Mouse (Mus musculus) liver, embryonic 15.5 days (tissue): ENCODE measurements around the gene 4921504E06Rik. TPM values are rescaled to one million over a fixed set of nuclear protein-coding genes. Genes with fewer than 3 reads are reported as not detected.

Source experiments
- ATAC-seq: fragments of 200-750 bp; cut with Nextera tagmentation; 2 replicates; pipeline ENCODE4 v1.8.0; 2017; ENCODE audit warnings: moderate number of reproducible peaks, mild to moderate bottlenecking, moderate library complexity; ENCODE audit not compliant: insufficient read depth
- H3K27ac ChIP-seq: fragments of 300-500 bp; sonication (generic); replicated peaks from 2 replicates; pipeline ENCODE4 v1.5.1; 2015; ENCODE audit warnings: mild to moderate bottlenecking, inconsistent platforms
- H3K27me3 ChIP-seq: fragments of 300-500 bp; sonication (generic); 2 replicates; pipeline ENCODE4 v1.6.1; 2015; ENCODE audit warnings: mild to moderate bottlenecking, inconsistent platforms
- H3K36me3 ChIP-seq: fragments of 300-500 bp; sonication (generic); replicated peaks from 2 replicates; pipeline ENCODE4 v1.6.1; 2015; ENCODE audit warnings: moderate library complexity, mild to moderate bottlenecking, inconsistent platforms
- H3K4me1 ChIP-seq: fragments of 300-500 bp; sonication (generic); replicated peaks from 2 replicates; pipeline ENCODE4 v1.6.1; 2015; ENCODE audit warnings: inconsistent platforms
- H3K4me2 ChIP-seq: fragments of 300-500 bp; sonication (generic); 2 replicates; pipeline ENCODE4 v1.6.1; 2015; ENCODE audit warnings: moderate library complexity, mild to moderate bottlenecking, inconsistent platforms
- H3K4me3 ChIP-seq: fragments of 300-500 bp; sonication (generic); replicated peaks from 2 replicates; pipeline ENCODE4 v1.5.1; 2015; ENCODE audit warnings: mild to moderate bottlenecking, inconsistent platforms
- H3K9ac ChIP-seq: fragments of 300-500 bp; sonication (generic); 2 replicates; pipeline ENCODE4 v1.6.1; 2015; ENCODE audit warnings: moderate library complexity, mild to moderate bottlenecking, inconsistent platforms
- H3K9me3 ChIP-seq: fragments of 300-500 bp; sonication (generic); replicated peaks from 2 replicates; pipeline ENCODE4 v1.6.1; 2016; ENCODE audit warnings: inconsistent platforms
- WGBS: fragments of 180-500 bp; shearing (Covaris S2); methylation state at CpG from one replicate; pipeline ENCODE4 v1.1.7; 2015; ENCODE audit warnings: mixed read lengths; ENCODE audit not compliant: insufficient replicate concordance; 5-methylcytosine and 5-hydroxymethylcytosine counted together
- polyA plus RNA-seq: library from polyadenylated mRNA; unstranded; fragments of >200 nt; fragmentation: Nextera tagmentation; extraction: Ambion mirVana; gene quantifications from 2 replicates; pipeline ENCODE4 v1.2.1, GENCODE M21; 2015

The 4921504E06Rik gene
- polyA plus RNA-seq, 1 experiment from 2014 or later: not detected

GRCm38 (mm10) chr2:19560071-19560470 lies 6.4 kb upstream of the 4921504E06Rik start:
- H3K4me3 ChIP-seq: no peak overlapping the region
- no peak overlapping the region for H3K9ac ChIP-seq
- no peaks in the 10 kb centered on the region for H3K9me3 ChIP-seq
- H3K27me3 ChIP-seq: no peaks in the 10 kb centered on the region
- 45% methylated on average over 4 of the region's 4 CpGs for WGBS
- no peak overlapping the region for H3K27ac ChIP-seq
- H3K36me3 ChIP-seq: no peaks in the 10 kb centered on the region
- no peak for ATAC-seq
- H3K4me2 ChIP-seq: no peak overlapping the region
- H3K4me1 ChIP-seq: no peaks in the 10 kb centered on the region

DNA sequence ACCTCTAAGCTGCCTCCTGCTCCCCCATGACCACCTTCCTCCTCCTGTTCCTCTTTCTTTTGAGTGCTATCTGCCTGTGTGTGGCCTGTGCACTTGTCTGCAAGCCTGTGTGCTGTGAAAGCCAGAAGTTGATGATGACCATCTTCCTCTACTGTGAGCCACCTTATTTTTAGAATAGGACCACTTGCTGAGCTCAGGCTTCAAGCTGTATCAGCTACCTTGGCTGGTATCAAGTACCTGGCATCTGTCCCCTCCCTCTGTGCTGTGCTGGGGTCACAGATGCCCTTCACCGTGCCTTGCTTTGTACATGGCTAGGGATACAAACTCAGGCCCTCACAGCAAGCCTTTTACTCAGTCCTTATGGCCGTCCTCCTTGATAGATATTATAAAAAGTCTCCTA lies 2.3 kb downstream of the 4921504E06Rik start:
- 48% methylated on average over 2 of the region's 2 CpGs for WGBS

DNA sequence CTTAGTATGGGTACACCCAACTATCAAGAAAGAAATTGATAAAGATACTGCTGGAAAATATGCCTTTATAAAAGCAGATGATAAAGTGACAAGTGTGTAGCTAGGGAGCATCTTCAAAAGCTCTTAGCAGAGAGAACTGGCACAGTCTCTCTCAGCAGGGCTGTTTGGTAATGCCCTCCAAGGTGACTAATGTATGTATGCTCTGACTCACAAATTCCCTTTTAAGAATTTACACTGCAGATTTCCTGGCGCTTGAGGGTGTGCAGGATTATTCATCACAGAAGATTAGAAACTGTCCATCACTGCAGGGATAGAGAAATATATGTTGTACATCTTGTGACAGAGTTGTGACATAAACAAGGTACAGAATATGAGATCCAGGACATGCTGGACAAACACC lies 12.8 kb downstream of the 4921504E06Rik start:
- H3K9me3 ChIP-seq: no peaks in the 10 kb centered on the region
- ATAC-seq: no peak
- no peak overlapping the region for H3K9ac ChIP-seq
- H3K27me3 ChIP-seq: no peaks in the 10 kb centered on the region
- H3K36me3 ChIP-seq: no peaks in the 10 kb centered on the region
- H3K4me2 ChIP-seq: no peak overlapping the region
- H3K4me3 ChIP-seq: no peak overlapping the region
- no peaks in the 10 kb centered on the region for H3K4me1 ChIP-seq
- WGBS: 48% methylated on average over 1 of the region's 1 CpGs
- H3K27ac ChIP-seq: no peak overlapping the region

More for the DNA sequence above, 2.3 kb downstream of the 4921504E06Rik start:
- H3K9ac ChIP-seq: no peak overlapping the region
- H3K27ac ChIP-seq: no peak overlapping the region
- H3K4me3 ChIP-seq: no peak overlapping the region
- no peaks in the 10 kb centered on the region for H3K27me3 ChIP-seq
- H3K4me2 ChIP-seq: no peak overlapping the region
- no peak for ATAC-seq
- peaks cover 5% of the 10 kb centered on the region; the same call in 1 of the 2 replicates for H3K4me1 ChIP-seq
- H3K9me3 ChIP-seq: no peaks in the 10 kb centered on the region
- no peaks in the 10 kb centered on the region for H3K36me3 ChIP-seq

DNA sequence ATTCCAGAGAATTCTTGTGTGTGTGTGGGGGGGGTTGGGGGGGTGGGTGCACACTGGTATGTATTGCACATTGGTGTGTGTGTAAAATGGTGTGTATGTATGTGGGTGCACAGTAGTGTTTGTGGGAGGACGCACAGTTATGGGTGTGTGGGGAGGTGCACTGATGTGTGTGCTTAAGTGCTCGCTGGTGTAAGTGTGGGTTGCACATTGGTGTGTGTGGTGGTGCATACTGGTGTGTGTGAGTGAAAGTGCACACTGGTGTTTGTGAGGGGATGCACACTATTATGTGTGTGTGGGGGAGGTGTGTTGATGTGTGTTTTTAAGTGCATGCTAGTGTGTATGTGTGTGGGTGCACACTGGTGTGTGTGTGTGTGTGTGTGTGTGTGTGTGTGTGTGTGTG lies 24.3 kb downstream of the 4921504E06Rik start:
- Histone ChIP-seq H3K27ac (no peak overlapping the region), H3K4me2 (no peak overlapping the region), H3K4me3 (no peak overlapping the region), H3K36me3 (no peaks in the 10 kb centered on the region), H3K9me3 (no peaks in the 10 kb centered on the region), H3K27me3 (no peaks in the 10 kb centered on the region), H3K4me1 (no peaks in the 10 kb centered on the region), H3K9ac (no peak overlapping the region)
- 68% methylated on average over 2 of the region's 2 CpGs for WGBS
- ATAC-seq: no peak

DNA sequence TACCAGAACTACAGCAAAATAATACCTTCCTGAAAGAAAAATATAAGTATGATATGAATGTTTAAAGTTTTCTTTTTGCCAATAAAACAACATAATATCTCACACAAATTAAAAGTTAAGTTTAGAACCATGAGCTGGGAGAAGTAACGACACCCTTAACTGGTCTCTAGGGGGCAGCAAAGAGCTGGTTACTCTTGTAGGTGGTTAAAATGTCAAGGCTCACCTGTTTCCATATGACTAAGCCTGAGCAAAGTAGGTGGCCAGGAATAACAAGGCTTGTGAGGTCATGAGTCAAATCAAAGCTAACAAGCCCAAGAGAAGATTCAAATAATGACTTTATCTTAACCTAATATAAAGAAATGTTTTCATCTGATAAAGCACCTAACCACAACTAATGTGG lies 24.9 kb downstream of the 4921504E06Rik start:
- Histone ChIP-seq H3K4me1 (no peaks in the 10 kb centered on the region), H3K4me3 (no peak overlapping the region), H3K27ac (no peak overlapping the region), H3K9ac (no peak overlapping the region), H3K36me3 (no peaks in the 10 kb centered on the region), H3K4me2 (no peak overlapping the region), H3K27me3 (no peaks in the 10 kb centered on the region), H3K9me3 (no peaks in the 10 kb centered on the region)
- no peak for ATAC-seq
- WGBS: 0% methylated on average over 1 of the region's 1 CpGs

- H3K27ac ChIP-seq: no peak overlapping the region
- no peaks in the 10 kb centered on the region for H3K9me3 ChIP-seq
- no peak overlapping the region for H3K9ac ChIP-seq
- 47% methylated on average over 5 of the region's 5 CpGs for WGBS
- no peaks in the 10 kb centered on the region for H3K4me1 ChIP-seq
- ATAC-seq: no peak
- H3K4me2 ChIP-seq: no peak overlapping the region
- peaks cover 6% of the 10 kb centered on the region; the same call in 1 of the 2 replicates for H3K27me3 ChIP-seq
- H3K4me3 ChIP-seq: no peak overlapping the region
- H3K36me3 ChIP-seq: no peaks in the 10 kb centered on the region
Observed at GRCm38 (mm10) chr2:19524071-19524470, 29.6 kb downstream of the 4921504E06Rik start.

DNA sequence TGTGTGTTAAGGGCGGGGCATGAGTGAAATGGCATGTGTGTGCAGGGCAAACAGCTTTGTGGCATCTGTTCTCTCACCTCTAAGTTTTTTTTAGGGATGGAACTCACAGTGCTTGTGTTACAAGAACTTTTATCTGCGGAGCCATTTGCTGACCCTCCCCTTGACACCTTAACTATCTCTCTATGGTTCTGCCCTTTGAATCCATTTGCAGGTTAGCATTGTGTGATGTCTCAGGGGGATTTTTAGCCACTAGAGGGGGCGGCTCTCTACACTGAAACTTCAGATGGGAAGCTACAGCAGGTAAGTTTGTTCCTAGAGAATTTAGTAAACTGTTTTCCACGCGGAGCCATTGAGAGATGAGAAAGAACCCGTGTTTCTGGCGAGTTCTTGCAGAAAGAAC lies 32.1 kb downstream of the 4921504E06Rik start:
- ATAC-seq: no peak
- Histone ChIP-seq H3K9me3 (no peaks in the 10 kb centered on the region), H3K27me3 (peaks cover 13% of the 10 kb centered on the region), H3K4me2 (no peak overlapping the region), H3K4me1 (no peaks in the 10 kb centered on the region), H3K36me3 (no peaks in the 10 kb centered on the region), H3K9ac (no peak overlapping the region), H3K4me3 (no peak overlapping the region), H3K27ac (no peak overlapping the region)
- WGBS: 16% methylated on average over 7 of the region's 7 CpGs

- H3K9ac ChIP-seq: no peak overlapping the region
- WGBS: 70% methylated on average over 2 of the region's 2 CpGs
- H3K9me3 ChIP-seq: no peaks in the 10 kb centered on the region
- H3K36me3 ChIP-seq: no peaks in the 10 kb centered on the region
- H3K27ac ChIP-seq: no peak overlapping the region
- no peaks in the 10 kb centered on the region for H3K4me1 ChIP-seq
- no peak overlapping the region for H3K4me3 ChIP-seq
- no peak overlapping the region for H3K4me2 ChIP-seq
- H3K27me3 ChIP-seq: peaks cover 13% of the 10 kb centered on the region
- no peak for ATAC-seq
Observed at GRCm38 (mm10) chr2:19520617-19521016, 33.1 kb downstream of the 4921504E06Rik start.

DNA sequence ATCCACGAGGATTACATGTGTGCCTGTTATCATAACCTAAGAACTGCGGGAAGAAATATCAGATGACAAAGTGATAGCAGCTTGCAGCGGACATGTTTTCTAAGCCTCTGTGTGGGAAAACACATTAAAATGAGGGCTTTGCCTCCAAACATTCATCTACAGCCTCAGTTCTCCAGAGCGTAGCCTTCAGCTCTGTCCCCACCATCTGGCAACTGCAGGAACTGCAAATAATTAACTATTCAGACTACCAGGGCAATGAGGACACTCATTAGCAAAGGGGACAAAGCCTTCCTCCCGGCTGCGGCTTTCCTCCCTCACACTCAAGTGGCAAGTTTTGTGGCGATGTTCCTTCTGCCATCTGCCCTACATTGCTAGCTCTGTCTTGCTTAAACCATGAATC lies 33.9 kb downstream of the 4921504E06Rik start:
- ATAC-seq: no peak
- no peaks in the 10 kb centered on the region for H3K9me3 ChIP-seq
- H3K4me3 ChIP-seq: no peak overlapping the region
- H3K4me2 ChIP-seq: no peak overlapping the region
- H3K27me3 ChIP-seq: peaks cover 13% of the 10 kb centered on the region
- H3K36me3 ChIP-seq: no peaks in the 10 kb centered on the region
- 6% methylated on average over 7 of the region's 7 CpGs for WGBS
- no peak overlapping the region for H3K9ac ChIP-seq
- H3K4me1 ChIP-seq: no peaks in the 10 kb centered on the region
- no peak overlapping the region for H3K27ac ChIP-seq

- Histone ChIP-seq H3K4me1 (no peaks in the 10 kb centered on the region), H3K4me2 (no peak overlapping the region), H3K4me3 (no peak overlapping the region), H3K27me3 (peaks cover 13% of the 10 kb centered on the region), H3K36me3 (no peaks in the 10 kb centered on the region), H3K27ac (no peak overlapping the region), H3K9me3 (no peaks in the 10 kb centered on the region), H3K9ac (no peak overlapping the region)
- WGBS: 53% methylated on average over 13 of the region's 13 CpGs
- no peak for ATAC-seq
Observed at GRCm38 (mm10) chr2:19517952-19518351, 35.8 kb downstream of the 4921504E06Rik start.

DNA sequence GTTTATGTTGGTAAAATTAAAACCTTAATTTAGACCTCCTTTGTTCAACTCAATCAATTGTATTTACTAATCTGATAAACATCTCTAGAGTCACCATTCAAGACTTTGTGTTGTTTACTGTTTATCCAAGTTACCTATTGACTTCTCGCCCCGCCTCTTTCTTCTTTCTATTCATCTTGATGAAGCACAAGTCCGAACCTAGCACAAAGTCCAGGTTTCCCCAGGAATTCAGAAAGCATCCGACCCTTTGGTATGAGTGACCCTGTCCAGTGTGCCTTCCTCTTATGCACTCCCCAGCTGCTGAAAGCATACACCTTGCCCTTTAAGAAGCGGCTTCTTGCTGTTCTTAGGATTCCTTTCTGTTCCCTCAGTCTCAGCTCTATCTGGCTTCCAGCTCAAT lies 41.3 kb downstream of the 4921504E06Rik start:
- H3K4me3 ChIP-seq: no peak overlapping the region
- H3K9me3 ChIP-seq: no peaks in the 10 kb centered on the region
- WGBS: 46% methylated on average over 5 of the region's 5 CpGs
- H3K9ac ChIP-seq: no peak overlapping the region
- H3K36me3 ChIP-seq: no peaks in the 10 kb centered on the region
- H3K27ac ChIP-seq: no peak overlapping the region
- H3K4me2 ChIP-seq: no peak overlapping the region
- no peak for ATAC-seq
- H3K27me3 ChIP-seq: no peaks in the 10 kb centered on the region
- no peaks in the 10 kb centered on the region for H3K4me1 ChIP-seq

DNA sequence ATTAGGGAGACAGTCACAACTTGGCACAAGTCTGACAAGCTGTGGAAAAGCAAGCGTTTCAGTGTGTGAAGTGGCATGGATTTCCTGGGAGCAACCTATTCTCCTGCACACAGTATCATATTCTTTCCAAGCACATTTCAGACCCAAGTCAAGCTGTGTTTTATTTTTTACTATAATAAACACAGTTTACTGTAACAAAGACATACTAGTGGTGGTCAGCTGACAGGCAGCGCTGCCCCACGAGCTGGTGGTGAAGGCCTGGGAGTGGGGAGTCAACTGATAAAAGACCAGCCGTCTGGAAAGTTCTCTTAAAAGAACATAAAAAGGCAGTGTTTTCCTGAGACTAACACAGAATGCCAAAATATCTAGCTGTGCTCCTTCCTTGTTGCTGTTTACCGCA lies 42.7 kb downstream of the 4921504E06Rik start:
- WGBS: 57% methylated on average over 5 of the region's 5 CpGs
- no peak overlapping the region for H3K27ac ChIP-seq
- no peak overlapping the region for H3K9ac ChIP-seq
- H3K4me3 ChIP-seq: no peak overlapping the region
- H3K4me1 ChIP-seq: no peaks in the 10 kb centered on the region
- H3K36me3 ChIP-seq: no peaks in the 10 kb centered on the region
- H3K9me3 ChIP-seq: no peaks in the 10 kb centered on the region
- H3K27me3 ChIP-seq: no peaks in the 10 kb centered on the region
- H3K4me2 ChIP-seq: no peak overlapping the region
- no peak for ATAC-seq
